33 mouse cellular contexts compared by ENCODE assay signal in genomic region chr7:3614021-3614420, GRCm38 (mm10). TPM values are rescaled to one million over a fixed set of nuclear protein-coding genes. Genes with fewer than 3 reads are reported as not detected.
"Had no signal": no experiment of that assay in that cellular context is flagged by ENCODE, and none has a peak within 500 bp of the region (broad histone marks: within the 10 kb centered on the region; RNA-seq: fewer than 3 reads in every experiment).

No protein-coding gene starts in this region.

- DNase-seq: heart, postnatal 10 days; heart, postnatal 14 days; heart, postnatal 36 days; heart, postnatal 4 days; kidney, adult 11 months; kidney, adult 18-20 months; kidney, adult 2 months; kidney, adult 8-10 months; kidney, adult 9 months; kidney, postnatal 10 days; kidney, postnatal 14 days; kidney, postnatal 25 days; kidney, postnatal 36 days; kidney, postnatal 4 days; layer of hippocampus, adult 9-11 months; layer of hippocampus, postnatal 36 days had no signal

- H3K27ac ChIP-seq: heart, embryonic 13.5 days; heart, embryonic 15.5 days; hindbrain, embryonic 10.5 days; hindbrain, embryonic 12.5 days; hindbrain, embryonic 13.5 days; hindbrain, embryonic 14.5 days; hindbrain, embryonic 15.5 days; hindbrain, postnatal 0 days; intestine, embryonic 15.5 days; kidney, embryonic 15.5 days; kidney, postnatal 0 days; layer of hippocampus, adult 2 months; left cerebral cortex, adult 2 months had no signal

- H3K36me3 ChIP-seq: hindbrain, embryonic 15.5 days; intestine, embryonic 15.5 days had no signal

- H3K9me3 ChIP-seq: heart, embryonic 12.5 days; heart, embryonic 13.5 days; heart, embryonic 15.5 days; hindbrain, embryonic 12.5 days; hindbrain, embryonic 13.5 days; hindbrain, embryonic 15.5 days; intestine, embryonic 15.5 days; kidney, embryonic 15.5 days had no signal

- H3K9ac ChIP-seq: heart, embryonic 12.5 days; heart, embryonic 13.5 days; heart, embryonic 15.5 days; hindbrain, embryonic 12.5 days; hindbrain, embryonic 13.5 days; hindbrain, embryonic 14.5 days; hindbrain, embryonic 15.5 days; intestine, embryonic 15.5 days; kidney, embryonic 15.5 days had no signal

- H3K4me3 ChIP-seq: heart, embryonic 12.5 days; heart, embryonic 13.5 days; heart, embryonic 15.5 days; hindbrain, embryonic 10.5 days; hindbrain, embryonic 12.5 days; hindbrain, embryonic 13.5 days; hindbrain, embryonic 15.5 days; intestine, embryonic 15.5 days; kidney, embryonic 15.5 days; layer of hippocampus, adult 2 months; left cerebral cortex, adult 2 months had no signal

- H3K27me3 ChIP-seq: heart, embryonic 12.5 days; heart, embryonic 13.5 days; heart, embryonic 15.5 days; hindbrain, embryonic 12.5 days; hindbrain, embryonic 13.5 days; hindbrain, embryonic 15.5 days; intestine, embryonic 15.5 days; kidney, embryonic 15.5 days had no signal

RNA-seq across cellular contexts. Expression of gene Oscar, which starts 1.9 kb away (rescaled TPM):
- polyA plus RNA-seq: heart, embryonic 13.5 days; heart, embryonic 15.5 days; heart, embryonic 16.5 days; inflammation-experienced regulatory T-cells, adult 6 months; intestine, embryonic 16.5 days; kidney, embryonic 15.5 days had no signal
